Mouse (Mus musculus): ENCODE results near the gene Akr1d1. TPM values are rescaled to one million over a fixed set of nuclear protein-coding genes. Genes with fewer than 3 reads are reported as not detected.
A peak's percentile ranks its signal among the peaks of the same experiment; 100 is the strongest.

The Akr1d1 gene
- polyA plus RNA-seq, 1 experiment from 2014 or later: not detected

DNA sequence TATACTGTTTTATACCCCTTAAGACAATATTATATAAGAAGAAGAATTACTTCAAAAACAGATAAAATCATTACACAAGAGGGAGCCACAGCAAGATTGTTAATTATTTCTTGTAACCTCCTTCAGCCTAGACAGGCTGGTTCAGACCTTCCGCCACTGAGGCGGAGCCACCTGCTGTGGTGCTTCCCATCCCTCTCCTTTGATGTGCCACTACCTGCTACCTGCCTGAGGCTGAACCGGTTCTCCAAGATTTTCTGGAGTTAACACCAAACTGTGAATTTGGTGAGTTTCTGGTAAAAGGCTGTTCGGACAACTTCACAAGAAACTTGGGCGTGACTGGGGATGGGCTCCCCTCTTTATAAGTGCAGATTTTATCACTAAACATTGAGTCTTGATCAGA, 50.5 kb downstream of the Akr1d1 start:
- H3K27ac ChIP-seq: no peak overlapping the region
- H3K9me3 ChIP-seq: no peaks in the 10 kb centered on the region
- H3K36me3 ChIP-seq: no peaks in the 10 kb centered on the region
- H3K4me3 ChIP-seq: no peak overlapping the region
- 51% methylated on average over 5 of the region's 5 CpGs for WGBS
- no peaks in the 10 kb centered on the region for H3K4me1 ChIP-seq
- no peaks in the 10 kb centered on the region for H3K27me3 ChIP-seq (ENCODE audit: insufficient read depth, poor library complexity, severe bottlenecking)
- DNase-seq (ENCODE audit: low spot score): no peak

- H3K36me3 ChIP-seq: no peaks in the 10 kb centered on the region
- 18% methylated on average over 4 of the region's 4 CpGs for WGBS
- peak; percentile 86 for DNase-seq (ENCODE audit: low spot score)
- peaks cover 20% of the 10 kb centered on the region for H3K4me1 ChIP-seq
- H3K27me3 ChIP-seq (ENCODE audit: insufficient read depth, poor library complexity, severe bottlenecking): no peaks in the 10 kb centered on the region
- H3K9me3 ChIP-seq: no peaks in the 10 kb centered on the region
- no peak overlapping the region for H3K27ac ChIP-seq
- no peak overlapping the region for H3K4me3 ChIP-seq
These were observed 59.5 kb downstream of the Akr1d1 start for GRCm38 (mm10) chr6:37589340-37589962.

- no peaks in the 10 kb centered on the region for H3K36me3 ChIP-seq
- no peak overlapping the region for H3K27ac ChIP-seq
- H3K4me3 ChIP-seq: no peak overlapping the region
- DNase-seq (ENCODE audit: low spot score): no peak
- no peaks in the 10 kb centered on the region for H3K9me3 ChIP-seq
- WGBS: 82% methylated on average over 6 of the region's 6 CpGs
- peaks cover 20% of the 10 kb centered on the region for H3K4me1 ChIP-seq
- H3K27me3 ChIP-seq (ENCODE audit: insufficient read depth, poor library complexity, severe bottlenecking): no peaks in the 10 kb centered on the region
These were observed 60.8 kb downstream of the Akr1d1 start for GRCm38 (mm10) chr6:37590800-37591199.

DNA sequence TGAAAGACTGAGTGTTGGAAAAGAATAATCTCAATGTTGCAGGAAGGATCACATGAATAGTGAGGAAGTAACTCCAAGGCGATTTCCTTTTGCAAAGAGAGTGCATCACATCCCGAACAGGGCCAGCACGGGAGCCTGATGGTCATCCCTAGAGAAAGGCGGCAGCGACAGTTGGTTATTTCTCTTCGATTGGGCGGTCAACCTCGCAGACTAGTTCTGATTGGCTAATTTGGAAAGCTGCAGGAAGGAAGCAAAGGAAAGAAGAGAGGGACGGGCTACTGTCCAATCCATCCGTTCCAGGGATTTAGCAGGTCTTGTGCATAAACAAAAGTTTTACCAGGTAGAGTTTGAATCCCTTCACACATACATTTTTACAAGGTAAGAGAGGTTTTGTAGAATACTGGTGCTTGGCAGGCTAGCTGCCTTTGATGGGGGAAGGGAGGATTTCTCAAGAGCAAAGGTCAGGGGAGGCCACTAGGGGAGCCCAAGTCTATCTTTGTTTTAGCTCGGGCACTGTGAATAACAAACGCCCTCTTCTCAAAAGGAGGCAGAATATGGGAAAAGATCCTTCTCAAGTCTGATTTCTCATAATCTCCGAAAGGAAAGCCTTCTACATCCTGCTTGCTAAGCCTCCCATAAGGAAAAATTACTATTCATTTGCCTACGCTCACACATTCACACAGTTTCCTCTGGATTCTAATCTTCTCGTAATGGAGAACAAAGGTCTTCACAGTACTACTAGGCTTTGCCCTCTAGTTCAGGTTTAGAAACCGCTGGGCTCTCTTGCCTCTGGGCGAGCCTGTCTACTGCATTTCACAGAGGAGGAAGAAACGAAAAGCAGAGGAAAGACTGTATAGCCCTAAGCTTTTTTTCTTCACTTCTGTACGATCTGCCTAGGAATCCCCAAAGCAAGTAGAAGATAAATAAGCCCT, 62.4 kb downstream of the Akr1d1 start:
- DNase-seq (ENCODE audit: low spot score): no peak

DNA sequence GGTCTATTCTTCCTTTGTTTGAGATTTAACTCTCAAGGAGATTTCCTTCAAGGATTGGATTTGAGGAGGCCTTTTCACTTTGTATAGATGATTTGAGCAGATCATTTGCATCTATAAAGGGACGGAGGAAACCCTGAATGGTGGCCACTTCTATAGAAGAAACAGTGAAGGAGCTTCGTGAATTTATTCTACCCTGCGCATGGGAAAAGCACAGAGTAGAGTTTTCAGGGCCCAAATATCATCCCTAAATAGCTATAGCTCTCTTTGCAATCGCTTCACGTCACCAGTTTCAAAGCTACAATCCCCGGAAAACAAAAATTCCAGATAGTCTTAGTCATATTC, 63.0 kb downstream of the Akr1d1 start:
- H3K36me3 ChIP-seq: no peaks in the 10 kb centered on the region
- peak overlapping the region; percentile 76; the same call in 1 of the 2 replicates for H3K27ac ChIP-seq
- H3K27me3 ChIP-seq (ENCODE audit: insufficient read depth, poor library complexity, severe bottlenecking): no peaks in the 10 kb centered on the region
- peaks cover 20% of the 10 kb centered on the region for H3K4me1 ChIP-seq
- no peak overlapping the region for H3K4me3 ChIP-seq
- WGBS: 60% methylated on average over 6 of the region's 6 CpGs
- H3K9me3 ChIP-seq: no peaks in the 10 kb centered on the region
- no peak for DNase-seq (ENCODE audit: low spot score)

More for the DNA sequence above, 62.4 kb downstream of the Akr1d1 start:
- no peaks in the 10 kb centered on the region for H3K9me3 ChIP-seq
- peaks cover 20% of the 10 kb centered on the region for H3K4me1 ChIP-seq
- no peaks in the 10 kb centered on the region for H3K27me3 ChIP-seq (ENCODE audit: insufficient read depth, poor library complexity, severe bottlenecking)
- H3K27ac ChIP-seq: peak overlapping the region; percentile 76
- no peak overlapping the region for H3K4me3 ChIP-seq
- 58% methylated on average over 19 of the region's 19 CpGs for WGBS
- no peaks in the 10 kb centered on the region for H3K36me3 ChIP-seq

DNA sequence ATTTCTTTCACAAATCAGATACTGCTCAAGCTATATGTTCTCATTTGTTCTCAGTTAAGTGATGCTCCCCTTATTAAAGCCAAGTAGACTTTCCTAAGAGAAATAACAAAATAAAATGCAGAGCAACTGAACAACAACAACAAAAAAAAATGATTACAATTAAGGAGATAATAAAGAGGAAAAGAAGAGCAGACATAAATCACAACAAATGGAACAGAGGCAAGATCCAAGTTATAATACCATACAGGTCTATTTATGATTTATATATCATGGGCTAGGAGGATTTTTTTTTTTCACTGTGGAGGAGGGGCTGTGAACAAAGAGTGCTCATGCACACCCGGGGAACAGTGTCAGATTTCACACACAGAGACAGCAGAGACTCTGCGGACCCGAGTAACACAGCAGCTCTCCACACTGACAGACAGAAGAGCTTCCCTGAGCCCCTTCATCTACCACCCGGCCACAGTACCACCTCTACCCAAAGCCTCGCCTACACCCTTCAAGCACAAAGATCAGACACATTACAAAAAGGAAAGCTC, 63.6 kb downstream of the Akr1d1 start:
- peaks cover 20% of the 10 kb centered on the region for H3K4me1 ChIP-seq
- no peaks in the 10 kb centered on the region for H3K36me3 ChIP-seq
- no peaks in the 10 kb centered on the region for H3K27me3 ChIP-seq (ENCODE audit: insufficient read depth, poor library complexity, severe bottlenecking)
- H3K27ac ChIP-seq: peak overlapping the region; percentile 62; the same call in 1 of the 2 replicates
- no peak for DNase-seq (ENCODE audit: low spot score)
- WGBS: 16% methylated on average over 5 of the region's 5 CpGs
- H3K4me3 ChIP-seq: no peak overlapping the region
- no peaks in the 10 kb centered on the region for H3K9me3 ChIP-seq

GRCm38 (mm10) chr6:37597088-37597487, 67.1 kb downstream of the Akr1d1 start:
- DNase-seq (ENCODE audit: low spot score): no peak
- no peak overlapping the region for H3K27ac ChIP-seq
- 63% methylated on average over 2 of the region's 2 CpGs for WGBS
- H3K36me3 ChIP-seq: no peaks in the 10 kb centered on the region
- no peaks in the 10 kb centered on the region for H3K27me3 ChIP-seq (ENCODE audit: insufficient read depth, poor library complexity, severe bottlenecking)
- H3K9me3 ChIP-seq: no peaks in the 10 kb centered on the region
- peaks cover 20% of the 10 kb centered on the region for H3K4me1 ChIP-seq
- H3K4me3 ChIP-seq: no peak overlapping the region

DNA sequence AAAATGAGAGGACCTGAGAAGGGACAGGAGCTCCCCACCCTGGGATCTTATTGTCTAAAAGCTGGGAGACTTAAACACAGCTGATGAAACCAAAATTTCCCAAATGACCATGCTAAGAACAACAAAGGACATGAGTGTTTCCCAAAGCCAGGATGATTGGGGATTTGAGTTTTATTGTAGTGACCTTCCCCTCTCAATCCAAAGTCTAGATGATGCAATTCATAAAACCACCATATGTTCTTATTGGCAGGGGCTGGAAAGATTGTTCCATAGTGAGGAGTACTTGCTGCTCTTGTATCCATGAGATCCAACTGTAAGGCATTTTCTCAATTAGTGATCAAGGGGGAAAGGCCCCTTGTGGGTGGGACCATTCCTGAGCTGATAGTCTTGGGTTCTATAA, 68.1 kb downstream of the Akr1d1 start:
- Histone ChIP-seq H3K9me3 (no peaks in the 10 kb centered on the region), H3K27ac (no peak overlapping the region)
- no peak for DNase-seq (ENCODE audit: low spot score)

DNA sequence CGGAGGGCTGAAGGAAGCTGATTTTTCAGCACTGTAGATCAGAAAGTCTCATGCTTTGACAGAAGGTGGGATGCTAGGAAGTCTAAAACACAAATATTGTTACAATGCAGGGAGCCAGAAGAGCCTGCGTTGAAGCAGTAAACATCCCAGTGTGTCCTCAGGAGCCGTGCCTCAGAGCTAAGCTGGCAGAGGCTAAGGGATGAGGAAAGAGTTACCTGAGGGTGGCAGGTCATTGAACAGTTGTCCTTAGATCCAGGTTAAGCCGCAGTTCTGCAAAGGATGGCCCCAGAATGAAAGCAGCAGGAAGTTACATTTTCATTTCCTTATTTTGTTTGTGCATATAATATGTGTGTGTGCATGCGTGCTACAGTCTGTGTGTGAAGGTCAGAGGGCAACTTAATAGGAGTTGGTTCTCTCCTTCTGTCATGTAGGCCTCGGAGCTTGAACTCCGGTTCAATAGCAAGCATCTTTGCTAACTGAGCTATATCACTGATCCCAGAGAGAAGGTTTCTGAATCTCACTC, 71.1 kb downstream of the Akr1d1 start:
- Histone ChIP-seq H3K27me3 (ENCODE audit: insufficient read depth, poor library complexity, severe bottlenecking) (no peaks in the 10 kb centered on the region), H3K4me1 (no peaks in the 10 kb centered on the region), H3K9me3 (no peaks in the 10 kb centered on the region), H3K27ac (no peak overlapping the region), H3K4me3 (no peak overlapping the region), H3K36me3 (no peaks in the 10 kb centered on the region)
- DNase-seq (ENCODE audit: low spot score): no peak
- WGBS: 83% methylated on average over 7 of the region's 7 CpGs

More for the DNA sequence above, 68.1 kb downstream of the Akr1d1 start:
- Histone ChIP-seq H3K27me3 (ENCODE audit: insufficient read depth, poor library complexity, severe bottlenecking) (no peaks in the 10 kb centered on the region), H3K4me3 (no peak overlapping the region), H3K36me3 (no peaks in the 10 kb centered on the region), H3K4me1 (peaks cover 11% of the 10 kb centered on the region)

- no peak for DNase-seq (ENCODE audit: low spot score)
- H3K4me1 ChIP-seq: peaks cover 7% of the 10 kb centered on the region
- no peaks in the 10 kb centered on the region for H3K36me3 ChIP-seq
- H3K27ac ChIP-seq: no peak overlapping the region
- WGBS: 55% methylated on average over 9 of the region's 9 CpGs
- no peak overlapping the region for H3K4me3 ChIP-seq
- H3K27me3 ChIP-seq (ENCODE audit: insufficient read depth, poor library complexity, severe bottlenecking): no peaks in the 10 kb centered on the region
- H3K9me3 ChIP-seq: no peaks in the 10 kb centered on the region
These were observed 73.1 kb downstream of the Akr1d1 start for GRCm38 (mm10) chr6:37602857-37603765.

GRCm38 (mm10) chr6:37604178-37604883, 74.4 kb downstream of the Akr1d1 start:
- Histone ChIP-seq H3K27me3 (ENCODE audit: insufficient read depth, poor library complexity, severe bottlenecking) (no peaks in the 10 kb centered on the region), H3K27ac (no peak overlapping the region), H3K4me1 (peaks cover 7% of the 10 kb centered on the region), H3K36me3 (no peaks in the 10 kb centered on the region), H3K4me3 (no peak overlapping the region), H3K9me3 (no peaks in the 10 kb centered on the region)
- WGBS: 76% methylated on average over 4 of the region's 4 CpGs
- DNase-seq (ENCODE audit: low spot score): no peak

DNA sequence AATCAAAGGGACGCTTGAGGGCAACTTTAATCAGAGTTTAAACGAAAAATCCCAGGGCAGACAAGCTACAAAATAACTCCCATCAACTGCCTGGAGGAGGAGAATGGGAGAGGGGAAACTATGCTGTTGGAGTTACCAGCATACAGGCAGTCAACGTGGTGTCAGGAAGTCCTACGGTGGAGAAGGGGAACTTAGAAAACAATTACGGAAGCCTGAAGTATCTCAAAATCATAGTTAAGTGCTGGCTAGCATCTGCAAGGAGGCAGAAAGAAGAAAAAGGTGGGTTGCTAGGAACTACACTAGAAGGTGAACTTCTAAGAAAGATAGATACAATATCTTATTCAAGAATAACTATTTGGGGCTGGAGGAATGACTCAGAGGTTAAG, 74.9 kb downstream of the Akr1d1 start:
- no peaks in the 10 kb centered on the region for H3K36me3 ChIP-seq
- no peaks in the 10 kb centered on the region for H3K27me3 ChIP-seq (ENCODE audit: insufficient read depth, poor library complexity, severe bottlenecking)
- DNase-seq (ENCODE audit: low spot score): no peak
- WGBS: 76% methylated on average over 5 of the region's 5 CpGs
- no peak overlapping the region for H3K4me3 ChIP-seq
- H3K4me1 ChIP-seq: peaks cover 7% of the 10 kb centered on the region
- no peak overlapping the region for H3K27ac ChIP-seq
- no peaks in the 10 kb centered on the region for H3K9me3 ChIP-seq

Measured in heart, embryonic 10.5 days (tissue).